Mouse (Mus musculus) kidney, adult 10 weeks (tissue): ENCODE results near the gene Arhgap15. TPM values are rescaled to one million over a fixed set of nuclear protein-coding genes. Genes with fewer than 3 reads are reported as not detected.

Experiments
- polyA plus RNA-seq: library from polyadenylated mRNA; stranded (reverse); fragments of 350-450 nt; fragmentation: Illumina TruSeq; extraction: RNeasy Lipid Tissue Mini Kit (QIAGEN cat#74804); gene quantifications from one replicate; pipeline ENCODE4 v1.2.3, GENCODE M21; 2014; ENCODE audit warnings: low read depth, low replicate concordance

The Arhgap15 gene
- polyA plus RNA-seq: 7.4 TPM

GRCm38 (mm10) chr2:43748287-43748983, at the start of gene Arhgap15:
TSS of gene Arhgap15 (plus strand) at chr2:43748824.

Other genes starting within 250 kb of the Arhgap15 start
- 73.7 TPM for gene Kynu, start 193.5 kb upstream of the Arhgap15 start, polyA plus RNA-seq